Mouse (Mus musculus) left cerebral cortex, postnatal 25 days (tissue): Measurements from ENCODE around the gene Borcs7. TPM values are rescaled to one million over a fixed set of nuclear protein-coding genes. Genes with fewer than 3 reads are reported as not detected.
A peak's percentile ranks its signal among the peaks of the same experiment; 100 is the strongest.

Experiments
- DNase-seq, 2 experiments: peaks; one replicate each; pipeline ENCODE4 v3.0.0; 2022; ENCODE audit warnings: low spot score in 2 of 2, mixed read lengths in 1 of 2
- intact Hi-C: fragments of 180-260 bp; cut with DNase I; formaldehyde crosslinking; loops from one replicate; pipeline ENCODE4 v1.15.1; 2025
- total RNA-seq, 2 experiments: library from RNA; stranded (reverse); gene quantifications; 2 replicates each; pipeline ENCODE4 v1.2.3; 2021

Gene Borcs7
- 10 to 100 TPM; 22.5 to 25.6 TPM for total RNA-seq

DNA sequence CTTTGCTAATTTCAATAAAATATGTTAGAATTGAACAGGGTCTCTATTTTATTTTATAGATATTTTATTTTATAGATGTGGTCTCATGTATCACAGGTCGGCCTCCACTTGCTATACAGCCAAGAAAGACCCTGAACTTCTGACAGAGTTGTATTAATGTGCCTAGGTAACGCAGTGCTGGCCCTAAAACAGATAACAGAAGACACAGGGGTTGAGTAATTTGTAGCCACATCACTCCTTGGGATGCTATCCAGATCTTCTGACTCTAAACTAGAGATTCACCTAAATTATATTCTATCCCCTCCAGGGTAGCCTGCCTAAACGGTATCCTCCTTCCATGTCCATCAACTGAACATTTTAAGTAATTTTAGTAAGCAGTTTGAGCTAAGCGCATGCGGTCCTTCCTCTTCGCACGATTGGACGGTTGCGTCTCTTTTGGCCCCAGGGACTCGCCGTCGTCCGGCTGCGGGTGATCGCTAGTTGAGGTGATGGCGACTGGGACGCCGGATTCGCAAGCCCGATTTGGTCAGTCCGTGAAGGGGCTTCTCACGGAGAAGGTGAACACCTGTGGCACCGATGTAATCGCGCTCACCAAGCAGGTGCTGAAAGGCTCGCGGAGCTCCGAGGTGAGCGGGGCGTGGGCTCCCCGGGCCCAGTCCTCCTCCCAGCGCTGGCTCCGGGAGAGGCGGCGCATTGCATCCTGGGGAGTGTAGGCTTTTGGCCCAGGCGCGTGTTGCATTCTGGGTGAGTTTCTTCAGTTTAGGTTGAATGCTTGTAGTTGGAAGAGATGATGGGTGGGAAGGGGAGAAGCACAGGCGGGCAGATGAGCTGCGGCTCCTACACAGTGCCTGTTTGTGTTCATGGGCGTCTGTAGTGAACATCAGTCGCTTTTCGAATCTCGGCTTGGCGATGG, at the start of gene Borcs7:
TSS of gene Borcs7 (plus strand) at position 447 of the 913 bp plus-strand sequence.
- intact Hi-C loops: no loop called here
- peak; percentile 94 to 96 for DNase-seq

DNA sequence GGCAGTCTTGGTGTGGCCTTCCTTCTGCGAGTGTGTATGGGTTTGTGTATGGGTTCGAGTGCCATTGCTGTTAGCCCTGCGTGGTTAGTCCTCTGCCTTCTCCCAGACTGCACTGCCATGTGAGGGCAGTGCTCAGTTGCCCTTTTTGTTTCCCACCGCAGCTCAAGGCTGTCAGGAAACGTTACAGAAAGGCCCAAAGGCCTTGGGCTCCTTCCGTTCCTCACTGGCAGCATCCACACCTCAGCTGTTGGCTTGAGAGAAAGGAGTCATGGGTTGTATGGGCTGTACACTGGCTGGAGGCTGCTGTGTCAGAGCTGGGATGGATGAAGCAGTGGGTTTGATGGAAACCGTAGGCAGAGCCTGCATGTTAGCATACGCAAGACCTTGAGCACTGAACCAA, 48.9 kb upstream of the Borcs7 start:
- intact Hi-C loops: no loop called here
- no peak for DNase-seq

DNA sequence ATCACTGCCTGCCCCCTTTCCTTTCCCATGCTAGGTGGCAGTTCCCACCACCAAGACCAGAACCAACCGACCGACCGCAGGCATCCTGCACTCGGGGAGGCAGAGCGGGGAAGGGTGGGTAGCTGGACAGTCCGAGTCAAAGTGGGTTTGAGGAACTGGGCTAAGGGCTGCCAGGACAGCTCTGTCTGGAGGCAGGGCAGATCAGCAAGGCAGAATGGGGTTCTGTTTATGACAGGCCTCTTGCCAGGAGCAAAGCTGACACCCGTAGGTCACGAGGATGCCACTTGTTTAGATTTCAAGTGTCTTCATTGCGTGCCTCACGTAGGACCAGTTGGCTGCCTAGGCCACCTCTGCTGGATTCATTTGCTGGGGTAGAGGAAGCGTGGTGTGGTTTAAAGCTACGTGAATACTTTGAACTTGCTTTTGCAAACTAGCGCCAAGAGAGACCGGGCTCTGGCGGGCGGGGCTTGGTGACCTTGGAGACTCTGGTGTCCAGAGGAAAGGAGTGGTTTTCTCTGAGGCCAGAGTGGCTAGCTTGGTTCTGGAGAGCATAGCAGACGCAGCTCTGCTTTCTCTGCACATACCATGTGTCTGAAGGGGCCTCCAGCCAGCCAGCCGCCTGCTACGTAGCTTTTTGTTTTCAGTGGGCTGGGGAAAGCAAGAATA, 48.2 kb upstream of the Borcs7 start:
- intact Hi-C loops: no loop called here
- no peak for DNase-seq

DNA sequence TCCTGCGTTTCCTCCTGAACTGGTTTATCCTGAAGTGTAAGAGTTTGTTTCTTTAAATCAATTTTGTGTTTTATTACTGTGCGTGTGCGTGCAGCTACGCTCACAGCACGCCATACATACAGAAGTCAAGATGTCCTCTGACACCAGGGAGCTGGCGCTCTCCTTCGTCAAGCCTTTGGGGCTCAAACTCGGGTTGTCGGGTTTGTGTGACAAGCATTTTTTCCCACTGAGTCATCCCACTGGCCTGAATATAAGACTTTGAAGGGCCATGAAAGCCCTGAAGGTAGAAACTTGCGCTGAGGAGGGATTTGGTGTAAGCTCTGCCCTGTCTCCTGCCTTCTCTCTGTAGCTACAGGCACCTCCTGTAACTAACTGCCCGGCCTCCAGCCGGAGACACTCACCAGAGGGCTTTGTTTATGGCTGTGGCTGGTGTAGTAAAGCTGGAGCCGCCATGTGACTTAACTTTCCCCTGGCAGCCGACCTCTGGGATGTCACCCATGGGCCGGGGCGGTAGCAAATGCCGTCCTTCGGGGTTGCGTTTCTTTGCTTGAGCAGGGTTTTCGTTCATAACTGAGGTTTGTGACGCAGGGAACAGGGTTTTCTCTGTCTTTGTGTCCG, 47.5 kb upstream of the Borcs7 start:
- no peak for DNase-seq
- intact Hi-C loops: no loop called here

DNA sequence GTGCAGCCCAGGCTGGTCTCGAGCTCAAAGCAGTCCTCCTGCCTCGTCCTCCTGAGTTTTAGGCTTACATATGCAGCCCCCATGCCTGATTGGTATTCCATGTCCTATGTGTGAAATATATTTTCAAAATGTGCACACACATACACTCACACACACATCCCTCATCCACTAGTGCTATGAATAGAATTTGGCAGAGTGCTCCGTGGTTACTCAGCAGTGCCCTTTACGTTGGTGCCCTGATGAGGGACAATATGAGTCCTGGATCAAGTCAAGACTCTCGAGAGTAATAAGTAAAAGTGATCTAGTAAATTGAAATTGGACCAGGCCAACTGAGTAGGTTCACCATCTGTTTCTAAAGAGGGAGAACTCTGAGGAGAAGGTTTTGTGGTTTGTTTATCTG, 46.5 kb upstream of the Borcs7 start:
- DNase-seq: no peak
- intact Hi-C loops: no loop called here

DNA sequence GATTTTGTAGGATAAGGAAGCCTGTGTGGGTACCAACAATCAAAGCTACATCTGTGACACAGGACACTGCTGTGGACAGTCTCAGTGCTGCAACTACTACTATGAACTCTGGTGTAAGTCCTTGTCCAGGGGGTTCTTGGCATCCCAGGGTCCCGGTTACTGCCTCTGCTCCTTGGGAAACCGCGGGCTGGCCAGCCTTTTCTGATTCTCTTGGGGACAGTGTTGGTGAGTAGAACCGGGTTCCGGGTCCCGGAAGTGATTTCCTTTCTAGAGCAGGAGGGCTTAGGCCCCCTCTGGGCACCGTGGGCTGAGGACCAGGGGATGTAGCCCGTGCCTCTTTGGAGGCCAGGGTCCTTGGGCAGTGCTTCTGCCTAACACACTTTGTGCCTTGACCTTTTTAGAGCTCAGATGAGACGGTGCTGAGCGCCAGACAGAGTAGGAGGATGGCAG, 45.3 kb upstream of the Borcs7 start:
- intact Hi-C loops: no loop called here

DNA sequence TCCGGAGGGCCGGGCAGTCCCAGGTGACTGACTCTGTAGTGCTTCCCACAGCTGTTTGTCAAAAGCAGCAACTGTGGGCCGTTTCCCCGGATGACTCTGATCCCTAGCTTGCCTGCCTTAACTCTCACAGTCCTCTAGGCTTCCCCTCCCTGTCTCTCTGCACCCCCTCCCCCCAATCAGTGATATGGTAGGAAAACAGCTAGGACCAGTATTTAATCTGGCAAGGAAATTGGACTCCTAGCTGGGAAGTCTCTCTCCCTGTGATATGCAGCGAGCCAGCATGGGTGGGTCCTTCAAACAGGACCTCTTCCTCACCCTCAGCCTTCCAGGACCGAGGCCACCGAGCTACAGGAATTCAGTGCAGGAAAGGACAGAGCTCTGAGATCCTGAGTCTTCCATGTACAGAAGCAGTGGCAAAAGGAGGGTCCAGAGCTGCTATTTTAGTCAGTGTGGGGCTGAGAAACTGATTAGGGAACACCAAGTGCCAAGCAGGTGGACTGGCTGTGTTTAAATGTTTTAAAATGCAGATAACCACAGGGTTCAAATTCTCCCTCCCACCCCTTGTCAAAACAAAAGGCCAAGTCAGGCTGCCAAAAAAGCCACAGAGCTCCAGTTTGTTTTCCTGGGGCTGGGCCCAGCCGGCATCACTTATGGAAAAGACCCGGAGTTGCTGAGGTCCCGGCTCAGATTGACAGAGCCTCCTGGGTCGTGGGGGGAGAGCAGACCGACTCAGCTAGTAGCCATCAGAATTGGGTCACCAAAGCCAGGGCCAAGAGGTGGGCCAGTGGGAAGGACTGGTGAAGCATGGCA, 44.7 kb upstream of the Borcs7 start:
- DNase-seq: no peak
- intact Hi-C loops: loop anchor here (5.0 kb wide), 1 partner anchor 43 kb away; no protein-coding TSS in a partner anchor

More for the DNA sequence above, 45.3 kb upstream of the Borcs7 start:
- no peak for DNase-seq

DNA sequence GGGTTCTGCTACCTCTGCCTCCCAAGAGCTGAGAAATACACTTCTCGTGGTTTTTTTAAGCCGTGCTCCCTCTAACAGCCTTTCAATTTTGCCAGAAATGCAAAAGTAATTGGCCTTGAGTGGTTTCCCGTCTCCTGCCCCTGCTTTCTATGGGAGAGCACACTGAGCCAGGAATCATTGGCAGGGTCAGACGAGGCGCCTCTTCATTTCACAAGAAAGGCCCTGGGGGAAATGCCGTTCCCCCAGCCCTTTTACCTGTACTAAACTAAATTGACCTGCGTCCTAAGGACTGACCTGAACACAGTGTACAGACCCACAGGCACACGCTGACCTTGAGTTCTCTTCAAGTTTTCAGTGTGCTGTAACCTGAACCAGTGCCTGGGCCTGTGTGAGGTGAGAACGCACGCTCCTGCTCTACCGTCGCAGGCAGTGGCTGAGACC, 43.6 kb upstream of the Borcs7 start:
- intact Hi-C loops: loop anchor here (5.0 kb wide), 1 partner anchor 44 kb away; no protein-coding TSS in a partner anchor
- no peak for DNase-seq

DNA sequence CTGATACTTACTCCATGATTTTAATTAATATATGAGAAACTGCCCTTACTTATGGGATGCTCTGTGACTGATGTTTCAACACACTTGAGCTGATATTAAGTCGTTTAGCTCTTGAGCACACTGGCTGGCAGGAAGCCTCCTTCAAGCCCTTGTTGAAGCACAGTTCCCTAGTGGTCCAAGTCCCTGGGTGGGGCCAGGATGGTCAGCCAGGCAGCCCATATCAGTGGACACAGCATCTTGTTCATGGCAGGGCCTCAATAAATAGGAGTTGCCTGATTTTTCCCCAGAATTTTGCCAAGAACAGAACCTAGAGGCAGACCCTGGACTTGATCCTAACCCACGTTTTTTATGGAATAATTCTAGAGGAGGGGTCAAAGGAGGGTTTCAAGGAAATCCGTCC, 42.5 kb upstream of the Borcs7 start:
- intact Hi-C loops: loop anchor here (5.0 kb wide), 1 partner anchor 45 kb away; no protein-coding TSS in a partner anchor

DNA sequence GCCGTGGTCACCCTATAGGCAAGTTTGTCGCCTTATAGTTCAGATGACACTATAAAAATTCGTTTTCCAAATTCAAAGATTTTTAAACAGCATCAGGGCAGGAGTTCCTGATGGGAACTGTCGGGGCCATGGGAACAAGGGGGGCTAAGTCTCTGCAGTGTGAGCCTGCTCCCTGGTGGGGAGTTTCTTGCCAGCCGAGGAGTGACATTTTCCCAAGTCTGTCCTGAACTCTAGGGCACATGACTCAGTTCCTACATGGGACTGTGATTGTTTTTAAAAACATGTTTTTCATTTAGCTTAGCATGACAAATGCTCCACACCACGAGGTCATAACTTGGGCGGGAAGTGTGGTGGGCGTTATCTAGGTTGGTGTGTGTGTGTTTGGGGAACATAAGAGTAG, 41.9 kb upstream of the Borcs7 start:
- intact Hi-C loops: loop anchor here (5.0 kb wide), 1 partner anchor 46 kb away; no protein-coding TSS in a partner anchor
- no peak for DNase-seq

More for the DNA sequence above, 42.5 kb upstream of the Borcs7 start:
- DNase-seq: no peak

DNA sequence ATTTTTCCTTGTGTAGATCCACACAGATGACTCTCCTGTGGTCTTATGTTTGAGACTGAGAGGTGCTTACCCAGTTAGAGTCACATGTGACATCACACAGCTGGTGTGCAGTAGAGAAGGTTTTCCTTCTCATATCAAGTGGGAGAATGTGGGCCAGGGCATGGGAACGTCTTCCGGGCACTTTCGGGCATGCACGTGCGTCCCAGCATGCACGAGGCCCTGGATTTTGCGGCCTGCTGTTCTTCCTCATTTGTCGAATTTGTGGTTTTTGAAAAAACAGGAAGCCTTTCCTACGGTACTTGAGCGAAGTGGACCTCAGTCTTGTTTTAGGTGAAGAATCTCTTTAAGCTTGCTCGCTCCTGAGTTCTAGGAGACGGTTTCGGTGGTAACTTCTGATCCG, 41.1 kb upstream of the Borcs7 start:
- no peak for DNase-seq
- intact Hi-C loops: loop anchor here (5.0 kb wide), 1 partner anchor 46 kb away; no protein-coding TSS in a partner anchor

DNA sequence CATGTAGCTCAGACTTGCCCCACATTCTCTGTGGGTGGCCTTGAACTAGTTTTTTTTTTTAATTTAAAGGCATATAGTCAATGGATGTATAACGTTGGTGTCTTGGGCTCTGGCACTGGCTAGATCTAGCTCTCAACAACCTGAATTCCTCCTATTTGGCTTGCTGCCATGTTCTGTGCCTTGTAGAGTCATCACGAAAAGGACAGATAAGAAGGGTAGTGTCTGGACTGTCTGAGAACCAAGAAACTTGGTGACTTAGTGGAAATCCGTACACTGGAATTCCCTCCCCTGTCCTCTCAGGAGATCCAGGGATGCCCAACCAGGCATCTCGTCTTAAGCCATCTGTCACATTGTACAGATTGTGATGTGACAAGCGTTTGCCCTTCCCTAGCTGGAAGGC, 36.5 kb upstream of the Borcs7 start:
- no peak for DNase-seq
- intact Hi-C loops: no loop called here

DNA sequence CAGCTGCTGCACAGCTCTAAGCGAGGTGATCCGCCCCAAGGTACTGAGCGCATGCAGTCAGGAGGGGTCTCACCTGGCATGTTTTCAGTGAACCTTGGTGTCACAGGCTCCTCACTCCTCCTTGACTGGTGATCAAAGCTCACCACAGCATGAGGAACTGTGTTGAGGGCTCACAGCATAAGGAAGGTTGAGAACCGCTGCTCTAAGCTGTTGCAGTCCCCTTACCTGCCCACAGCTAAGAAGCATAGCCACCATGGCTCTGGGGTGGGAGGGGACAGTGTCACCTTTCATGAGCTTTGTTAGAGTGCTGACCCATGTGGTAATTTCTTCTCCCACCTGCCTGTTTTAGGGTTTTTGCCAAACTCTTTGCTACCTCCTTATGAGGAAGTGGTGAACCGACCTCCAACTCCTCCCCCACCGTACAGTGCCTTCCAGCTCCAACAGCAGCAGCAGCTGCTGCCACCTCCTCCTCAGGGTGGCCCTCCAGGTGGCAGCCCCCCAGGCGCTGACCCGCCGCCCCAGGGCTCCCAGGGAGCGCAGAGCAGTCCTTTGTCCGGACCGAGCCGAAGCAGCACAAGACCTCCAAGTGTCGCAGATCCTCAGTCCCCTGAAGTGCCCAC, 36.0 kb upstream of the Borcs7 start:
- intact Hi-C loops: no loop called here
- no peak for DNase-seq

DNA sequence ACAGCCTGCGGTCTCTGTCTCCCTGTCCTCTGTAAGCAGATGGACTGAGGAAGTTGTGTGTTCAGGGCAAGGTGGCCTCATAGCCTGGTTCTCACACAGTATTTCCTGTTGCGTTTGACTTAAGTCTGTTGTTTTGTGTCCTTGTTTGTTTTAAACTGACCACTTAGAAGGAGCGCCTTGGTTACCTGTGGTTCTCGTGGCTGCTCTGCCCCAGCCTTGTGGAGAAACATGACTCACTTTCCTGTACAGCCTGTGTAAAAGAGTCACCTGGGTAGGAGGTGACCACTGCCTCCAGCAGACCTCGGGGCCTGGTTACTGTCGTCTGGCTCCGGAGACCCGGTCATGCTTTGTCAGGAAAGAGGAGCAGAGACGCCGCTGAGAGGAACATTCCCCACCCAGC, 34.1 kb upstream of the Borcs7 start:
- no peak for DNase-seq
- intact Hi-C loops: no loop called here

DNA sequence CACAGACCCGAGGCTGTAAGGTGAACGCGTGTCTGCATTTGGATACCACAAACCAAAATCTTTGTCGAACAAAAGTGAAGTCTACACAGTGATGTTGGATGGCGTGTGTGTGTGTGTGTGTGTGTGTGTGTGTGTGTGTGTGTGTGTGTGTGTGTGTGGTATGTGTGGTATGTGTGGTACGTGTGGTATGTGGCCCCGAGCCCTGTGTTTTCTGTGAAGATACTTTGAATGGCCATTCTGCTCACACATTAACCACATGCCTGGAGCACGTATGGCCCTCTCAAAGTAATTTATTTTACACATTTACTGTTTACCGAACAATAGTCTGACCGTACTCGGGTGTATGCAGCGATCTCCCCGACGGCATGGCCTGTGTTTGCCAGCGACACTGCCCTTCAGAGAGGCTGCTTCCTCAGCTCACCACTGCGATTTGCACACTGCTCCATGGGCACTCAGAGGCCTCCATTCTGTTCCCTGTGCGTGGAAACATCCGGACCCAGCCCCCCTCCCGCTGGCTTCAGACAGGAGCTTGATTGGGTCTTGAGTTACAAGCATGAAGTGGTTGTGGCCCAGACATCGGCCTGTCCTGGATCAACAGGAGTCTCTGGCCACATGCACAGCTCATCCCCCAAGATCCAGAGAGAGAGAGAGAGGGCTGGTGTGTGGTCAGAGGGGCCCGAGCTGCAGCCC, 33.4 kb upstream of the Borcs7 start:
- DNase-seq: no peak
- intact Hi-C loops: no loop called here

DNA sequence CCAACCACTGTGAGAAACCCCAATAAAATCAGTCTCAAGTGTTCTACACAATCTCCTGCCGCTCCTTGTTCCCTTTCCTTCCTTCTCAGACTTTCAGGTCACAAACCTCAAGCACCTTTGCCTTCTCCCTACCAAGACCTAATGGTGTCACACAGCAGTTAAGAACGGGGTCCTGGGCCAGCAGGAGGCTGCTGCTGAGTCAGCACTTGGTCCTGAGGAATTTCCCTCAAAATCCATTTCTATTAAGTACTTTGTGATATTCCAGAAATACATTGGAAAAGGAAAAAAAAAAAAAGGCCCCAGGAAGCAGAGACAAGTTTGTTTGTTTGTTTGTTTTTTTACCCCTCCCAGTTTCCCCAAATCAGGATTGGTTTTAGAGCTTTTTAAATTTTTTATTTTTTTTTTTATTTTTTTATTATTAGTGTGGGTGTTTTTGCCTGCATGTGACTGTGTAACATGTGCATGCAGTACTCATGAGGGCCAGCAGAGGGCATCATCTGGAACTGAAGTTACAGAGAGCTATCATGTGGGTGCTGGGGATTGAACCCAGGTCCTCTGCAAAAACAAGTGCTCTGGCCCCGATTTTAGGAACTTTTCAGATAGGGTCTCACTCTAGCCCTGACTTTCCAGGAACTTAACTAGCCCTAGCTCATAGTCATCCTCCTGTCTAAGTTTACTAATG, 32.2 kb upstream of the Borcs7 start:
- DNase-seq: no peak
- intact Hi-C loops: no loop called here

DNA sequence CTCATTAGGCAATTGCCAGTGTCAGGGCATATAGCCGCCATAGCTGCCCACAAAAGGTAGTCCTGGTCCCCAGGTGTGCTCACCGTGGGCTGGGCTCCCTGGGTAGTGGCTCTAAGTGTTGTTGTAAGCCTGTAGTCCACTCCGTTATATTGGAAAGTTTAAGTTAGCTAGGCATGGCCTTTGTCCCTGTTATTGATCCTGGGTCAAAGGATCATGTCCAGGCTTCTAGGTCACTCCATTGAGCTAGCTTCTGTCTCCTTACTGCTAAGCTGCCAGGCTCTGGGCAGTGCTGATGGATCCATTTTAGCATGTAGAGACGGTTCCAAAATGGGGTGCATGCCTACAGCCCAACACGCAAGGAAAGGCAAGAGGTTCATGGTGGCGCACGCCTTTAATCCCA, 31.4 kb upstream of the Borcs7 start:
- intact Hi-C loops: no loop called here
- DNase-seq: no peak

DNA sequence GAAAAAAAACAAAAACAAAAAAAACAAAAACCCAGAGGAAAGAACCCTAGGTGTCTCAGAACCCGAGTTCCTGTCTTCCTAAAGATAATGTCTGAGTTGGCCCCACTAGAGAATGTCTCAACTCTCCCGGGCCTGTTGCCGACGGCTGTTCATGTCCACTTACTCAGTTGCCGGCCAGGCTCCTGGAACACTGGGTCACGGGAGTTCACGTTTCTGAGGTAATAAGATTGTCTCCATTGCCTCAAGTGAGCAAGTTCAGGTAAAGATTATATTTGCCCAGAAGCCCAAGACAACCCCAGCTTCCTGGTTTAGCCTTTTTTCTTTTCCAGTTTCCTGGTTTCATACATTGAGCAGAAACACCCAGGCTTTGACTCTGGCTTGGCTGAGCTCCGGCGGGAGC, 30.9 kb upstream of the Borcs7 start:
- DNase-seq: no peak
- intact Hi-C loops: no loop called here
